Mouse (Mus musculus) right cerebral cortex, postnatal 25 days (tissue): ENCODE results near the gene Kif5a.
A peak's percentile ranks its signal among the peaks of the same experiment; 100 is the strongest.

ENCODE experiments used
- DNase-seq: peaks from one replicate; pipeline ENCODE4 v3.0.0; 2022

Gene Kif5a

DNA sequence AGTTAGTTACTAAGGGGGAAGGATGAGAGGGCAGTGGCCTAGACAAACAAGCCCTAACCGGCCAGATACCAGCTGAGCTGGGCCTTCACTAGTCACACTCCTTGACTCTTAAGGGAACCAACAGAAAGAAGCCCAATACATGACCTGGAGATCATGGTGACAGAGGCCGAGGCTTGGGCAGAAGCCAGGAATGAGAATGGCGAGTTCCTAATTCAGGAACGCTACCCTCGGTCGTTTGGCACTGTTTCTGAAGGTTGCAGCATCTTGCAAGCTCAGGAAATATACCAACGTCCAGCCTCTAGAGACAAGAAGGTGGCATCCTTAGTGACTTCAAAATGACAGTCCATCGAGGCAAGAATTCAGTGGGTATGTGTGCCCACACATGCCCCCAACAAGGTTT is 1.2 kb upstream of the Kif5a start:
- no peak for DNase-seq

DNA sequence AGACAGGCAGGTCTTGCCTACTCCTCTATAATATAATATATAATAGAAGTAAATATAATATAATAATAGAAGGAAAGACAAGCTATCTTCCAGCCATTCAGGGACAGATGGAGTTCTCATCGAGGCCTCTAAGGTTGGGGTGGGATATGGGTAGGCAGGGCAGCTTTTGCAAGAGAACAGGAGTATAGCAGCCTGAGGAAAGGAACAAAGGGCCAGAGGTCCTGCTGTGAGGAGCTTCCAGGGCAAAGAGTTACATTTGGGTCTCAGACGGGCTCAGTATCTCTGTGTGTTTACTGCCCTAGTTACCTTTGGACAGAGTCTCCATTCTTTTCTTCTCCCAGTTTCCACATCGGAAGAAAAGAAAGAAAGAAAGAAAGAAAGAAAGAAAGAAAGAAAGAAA is 483 bp upstream of the Kif5a start:
- DNase-seq = no peak

GRCm38 (mm10) chr10:127261706-127262547 is 1.2 kb downstream of the Kif5a start:
- no peak for DNase-seq

DNA sequence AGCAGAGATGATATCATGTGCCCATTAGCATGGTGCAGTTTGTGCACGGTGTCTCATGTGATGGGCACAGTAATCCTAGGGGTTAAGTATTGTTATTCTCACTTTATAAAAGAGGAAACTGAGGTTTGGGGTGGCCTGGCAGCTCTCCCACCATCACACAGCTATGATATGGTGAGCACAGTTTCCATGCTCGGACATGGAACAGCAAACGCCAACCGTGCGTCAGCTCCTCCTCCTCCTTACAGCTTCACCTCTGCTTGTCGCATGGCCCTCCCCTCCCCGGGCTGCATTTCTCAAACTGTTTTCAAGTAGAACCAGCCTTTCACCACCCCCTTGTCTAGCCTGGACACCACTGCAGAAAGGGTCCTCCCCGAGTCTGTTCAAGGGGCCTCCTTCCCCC is 4.7 kb downstream of the Kif5a start:
- DNase-seq = no peak

GRCm38 (mm10) chr10:127257790-127258189 is 5.4 kb downstream of the Kif5a start:
- no peak for DNase-seq

- DNase-seq = no peak
These were observed 7.4 kb downstream of the Kif5a start for GRCm38 (mm10) chr10:127255625-127256345.

GRCm38 (mm10) chr10:127250810-127251209 is 12.3 kb downstream of the Kif5a start:
- DNase-seq = no peak

DNA sequence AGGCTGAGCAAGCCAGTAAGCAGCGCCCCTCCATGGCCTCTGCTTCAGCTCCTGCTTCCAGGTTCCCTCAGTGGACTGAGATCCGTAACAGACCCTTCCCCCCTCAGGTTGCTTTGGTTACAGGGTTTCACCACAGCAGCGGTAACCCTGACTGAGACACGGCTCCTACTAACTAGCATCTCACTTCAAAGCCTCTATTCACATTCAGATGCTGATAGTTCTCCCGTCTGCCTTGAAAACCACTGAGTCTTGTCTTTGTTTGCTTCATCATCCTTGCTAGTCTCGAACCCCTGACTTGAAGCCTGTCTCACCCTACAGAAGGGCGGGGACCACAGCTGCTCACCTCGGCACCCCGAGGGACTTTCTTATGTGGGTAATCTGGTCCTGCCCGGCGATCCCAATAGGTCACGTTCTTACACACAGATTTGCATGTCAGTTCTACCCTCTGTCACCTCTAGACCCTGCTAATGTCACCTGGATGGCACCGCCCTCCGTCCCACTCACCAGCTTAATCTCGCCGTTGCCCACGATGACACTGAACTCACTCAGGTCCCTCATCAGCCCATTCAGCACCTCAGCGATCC is 24.8 kb downstream of the Kif5a start:
- no peak for DNase-seq

DNA sequence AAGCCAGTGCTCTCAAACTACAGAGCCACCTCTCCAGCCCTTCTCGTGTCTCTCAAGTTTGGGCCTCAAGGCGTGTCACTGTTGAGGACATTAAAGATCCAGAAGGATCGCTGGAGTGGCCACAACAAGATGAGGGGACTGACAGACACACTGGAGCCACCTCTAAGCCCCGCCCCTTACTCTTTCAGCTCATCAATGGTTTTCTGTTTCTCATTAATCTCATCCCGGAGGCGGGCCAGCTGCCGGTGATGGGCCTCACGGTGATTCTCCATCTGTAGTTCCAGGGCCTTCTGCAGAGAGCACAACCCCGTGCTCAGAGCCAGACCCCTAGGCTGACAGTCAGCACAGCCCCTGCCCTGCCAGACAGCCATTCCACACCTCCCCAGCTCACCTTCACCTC is 26.6 kb downstream of the Kif5a start:
- DNase-seq = no peak

DNA sequence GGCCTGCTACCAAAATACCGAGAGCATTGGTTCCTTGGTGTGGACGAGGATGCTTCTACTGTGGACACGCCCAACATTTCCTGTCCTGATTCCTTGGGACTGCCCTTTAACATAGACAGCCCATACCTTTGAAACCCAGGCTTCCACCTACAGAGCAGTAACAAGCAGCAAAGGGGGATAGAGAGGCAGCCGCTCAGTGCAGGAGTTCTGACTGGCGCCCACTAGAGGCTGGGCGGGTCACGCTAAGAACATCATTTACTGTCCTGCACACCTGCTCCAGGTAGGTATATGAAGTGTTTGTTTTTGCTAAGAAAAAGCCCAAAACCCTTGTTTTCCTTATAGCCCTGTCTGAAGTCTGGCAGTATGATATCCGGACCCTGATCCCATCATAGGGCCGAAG is 30.0 kb downstream of the Kif5a start:
- DNase-seq = no peak

DNA sequence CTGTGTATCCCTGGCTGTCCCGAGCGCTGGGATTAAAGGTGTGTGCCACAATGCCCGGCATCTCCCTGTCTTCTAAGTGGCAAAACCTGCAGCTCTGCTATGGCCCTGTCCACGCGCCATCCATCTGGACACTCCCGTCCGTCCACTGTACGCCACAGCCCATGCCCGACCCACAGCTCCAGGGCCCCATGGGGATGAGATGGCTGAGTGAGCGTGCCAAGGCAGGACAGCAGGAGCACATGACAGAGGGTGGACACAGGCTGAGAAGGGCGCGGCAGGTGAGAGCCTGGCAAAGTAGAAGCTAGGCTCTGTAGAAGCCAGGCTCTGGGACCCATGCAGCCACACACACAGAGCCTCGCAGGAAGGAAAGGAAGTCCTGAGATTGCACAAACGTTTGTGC is 31.4 kb downstream of the Kif5a start:
- no peak for DNase-seq

DNA sequence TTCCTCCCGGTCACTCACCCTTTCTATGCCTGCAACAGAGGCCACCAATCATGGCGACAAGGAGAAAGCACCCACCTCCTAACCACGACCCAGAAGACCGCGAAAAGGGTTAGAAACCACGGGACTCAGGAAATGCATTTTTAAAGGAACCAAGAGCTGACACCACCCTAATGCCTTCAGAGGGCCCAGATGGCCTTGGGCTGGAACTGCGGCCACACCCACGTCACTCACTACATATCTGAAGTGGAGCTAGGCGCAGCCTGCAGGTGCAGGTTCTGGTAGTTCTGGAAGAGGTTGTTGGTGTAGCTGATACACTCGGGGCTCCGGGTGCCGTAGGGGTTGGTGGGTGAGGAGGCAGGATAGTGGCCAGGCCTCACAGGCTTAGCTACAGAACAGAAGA is 32.5 kb downstream of the Kif5a start:
- DNase-seq = no peak

DNA sequence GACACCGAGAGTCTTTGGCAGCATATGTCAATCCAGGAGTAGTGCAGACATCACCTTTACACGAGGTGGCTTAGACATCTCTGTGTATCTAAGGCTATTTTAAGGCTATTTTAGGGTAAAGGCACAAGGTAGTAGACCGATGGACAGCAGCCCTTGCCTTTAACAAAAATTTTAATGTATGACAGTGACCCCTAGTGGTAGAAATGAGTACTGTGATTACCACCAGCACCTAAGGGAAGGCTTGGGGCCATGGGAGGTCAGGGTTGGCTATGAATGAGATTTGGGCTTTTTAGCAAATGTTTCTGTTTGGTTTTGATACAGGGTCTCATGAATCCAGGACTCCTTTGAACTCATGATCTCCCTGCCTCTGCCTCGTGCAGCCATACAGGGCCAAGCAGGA is 34.3 kb downstream of the Kif5a start:
- DNase-seq = peak; percentile 21

- DNase-seq = peak; percentile 19
These were observed 36.0 kb downstream of the Kif5a start for GRCm38 (mm10) chr10:127227163-127227562.

- DNase-seq = peak; percentile 31
These were observed 36.7 kb downstream of the Kif5a start for GRCm38 (mm10) chr10:127226318-127226895.

GRCm38 (mm10) chr10:127225732-127226131 is 37.4 kb downstream of the Kif5a start:
- peak; percentile 47 for DNase-seq

DNA sequence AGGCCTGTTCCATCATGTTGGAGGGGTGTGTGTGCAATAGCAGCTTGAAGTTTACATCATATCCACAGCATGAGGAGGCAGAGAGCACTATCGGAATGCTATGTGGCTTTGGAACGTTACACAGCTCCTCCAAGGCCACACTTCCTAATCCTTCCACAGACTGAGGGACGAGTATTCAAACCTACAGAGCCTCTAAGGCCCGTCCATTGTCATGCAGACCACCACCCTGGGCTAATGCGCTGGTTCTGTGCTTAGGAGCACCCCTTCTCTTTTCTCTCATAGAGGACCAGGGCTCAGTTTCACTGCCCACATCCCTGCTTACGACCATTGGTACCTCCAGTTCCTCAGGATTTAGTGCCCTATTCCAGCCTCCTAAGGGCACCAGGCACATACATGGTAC is 37.9 kb downstream of the Kif5a start:
- DNase-seq = no peak

- DNase-seq = no peak
These were observed 44.8 kb downstream of the Kif5a start for GRCm38 (mm10) chr10:127218339-127218738.

DNA sequence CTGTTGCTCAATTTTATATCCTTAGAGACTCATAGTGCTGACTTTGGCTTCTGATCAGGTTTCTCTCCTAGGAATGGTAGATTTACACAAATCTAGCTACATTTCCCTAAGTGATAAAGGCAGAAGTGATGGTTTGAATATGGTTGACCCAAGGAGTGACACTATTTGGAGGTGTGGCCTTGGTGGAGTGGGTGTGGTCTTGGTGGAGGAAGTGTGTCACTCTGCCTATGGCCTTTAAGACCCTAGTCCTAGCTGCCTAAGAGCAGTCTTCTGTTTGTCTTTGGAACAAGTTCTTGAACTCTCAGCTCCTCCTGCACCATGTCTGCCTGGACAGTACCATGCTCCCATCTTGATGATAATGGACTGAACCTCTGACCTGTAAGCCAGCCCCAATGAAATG is 46.0 kb downstream of the Kif5a start:
- no peak for DNase-seq

DNA sequence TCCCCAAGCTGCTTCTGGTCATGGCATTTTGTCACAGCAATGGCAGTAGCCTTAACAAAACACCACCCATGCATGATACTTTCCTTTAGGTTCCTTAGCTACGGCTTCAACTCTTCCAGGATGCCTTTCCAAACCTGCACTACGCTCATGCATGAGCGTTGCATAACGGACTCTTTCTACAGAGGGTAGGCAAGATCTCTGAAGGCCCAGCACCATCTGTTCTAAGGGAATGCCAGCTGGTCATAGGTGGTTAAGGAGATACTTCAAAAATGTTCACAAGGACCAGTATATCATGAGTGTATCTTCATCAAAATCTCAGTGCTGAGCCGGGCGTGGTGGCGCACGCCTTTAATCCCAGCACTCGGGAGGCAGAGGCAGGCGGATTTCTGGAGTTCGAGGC is 46.7 kb downstream of the Kif5a start:
- no peak for DNase-seq

- DNase-seq = no peak
These were observed 48.7 kb downstream of the Kif5a start for GRCm38 (mm10) chr10:127214422-127214803.

DNA sequence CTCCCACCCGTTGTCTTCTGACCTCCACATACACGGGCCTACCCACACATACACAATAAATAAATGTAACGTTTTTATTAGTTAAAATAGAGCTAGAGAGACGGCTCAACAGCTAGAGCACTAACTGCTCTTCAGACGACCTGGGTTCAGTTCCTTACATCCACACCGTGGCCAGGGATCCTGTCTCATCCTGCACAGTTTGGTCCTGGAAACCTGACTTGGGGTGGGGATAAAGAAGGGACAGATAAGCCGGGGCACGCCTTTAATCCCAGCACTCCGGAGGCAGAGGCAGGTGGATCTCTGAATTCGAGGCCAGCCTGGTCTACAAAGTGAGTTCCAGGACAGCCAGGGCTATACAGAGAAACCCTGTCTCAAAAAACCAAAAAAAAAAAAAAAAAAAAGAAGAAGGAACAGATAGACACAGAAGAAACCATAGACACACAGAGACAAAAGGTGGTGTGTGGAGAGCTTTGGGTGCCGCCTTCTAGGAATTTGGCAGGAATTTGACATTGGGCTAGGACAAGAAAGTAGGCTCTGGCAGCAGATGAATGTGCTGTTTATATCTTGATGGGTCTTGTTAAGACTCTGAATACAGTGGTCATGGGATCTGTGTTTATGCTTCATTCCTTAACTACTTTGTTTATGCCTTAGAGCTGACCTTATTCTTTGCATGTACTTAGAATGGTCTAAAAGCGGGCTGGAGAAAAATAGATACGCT is 49.3 kb downstream of the Kif5a start:
- DNase-seq = no peak

- no peak for DNase-seq
These were observed 49.9 kb downstream of the Kif5a start for GRCm38 (mm10) chr10:127213272-127213671.
